Mouse (Mus musculus) c-Kit-positive CD71-positive TER-119-negative erythroid progenitor cells, embryonic 14.5 days (primary cell): ENCODE results near the gene Sept12.

ENCODE experiments used
- DNase-seq: peaks from one replicate; pipeline ENCODE4 v3.0.0-alpha.2; 2013; ENCODE audit warnings: low read depth

Gene Sept12

DNA sequence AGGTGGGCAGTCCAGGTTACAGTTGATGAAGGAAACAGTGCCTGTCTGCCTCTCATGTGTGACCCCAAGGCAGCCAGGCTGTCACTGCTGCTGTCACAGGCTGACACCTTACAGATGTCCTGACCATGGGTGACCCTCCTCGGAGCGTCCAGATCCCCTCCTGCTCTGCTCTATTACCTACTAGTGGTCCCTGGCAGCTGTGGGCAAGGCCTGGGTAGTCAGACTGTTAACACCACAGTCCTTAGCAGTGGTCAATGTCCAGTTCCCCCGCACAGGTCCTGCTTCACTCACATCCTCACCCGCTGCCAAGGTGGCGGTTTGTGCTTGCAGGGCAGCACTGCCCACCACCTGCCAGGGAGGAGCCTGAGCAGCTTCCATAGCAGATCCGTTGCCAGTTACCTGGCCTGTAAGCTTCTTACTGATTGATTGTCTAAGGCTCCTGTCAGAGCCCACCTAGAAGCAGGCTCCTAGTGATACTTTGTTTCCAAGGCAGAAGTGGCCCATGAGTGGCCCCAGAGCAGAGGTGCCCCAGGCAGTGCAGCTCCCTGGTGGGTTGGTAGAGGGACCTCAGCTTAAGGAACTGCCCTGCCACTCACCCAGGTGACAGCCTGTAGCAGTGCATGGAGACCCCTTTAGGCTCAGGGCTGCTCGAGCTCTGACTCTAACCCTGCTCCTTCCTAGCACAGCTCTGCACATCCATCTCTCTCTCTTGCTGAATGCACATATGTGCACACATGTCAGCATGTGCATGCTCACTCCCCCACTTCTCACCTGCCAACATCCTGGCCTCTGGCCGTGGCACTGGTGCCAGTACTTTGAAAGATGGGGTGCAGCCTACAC is 60.1 kb downstream of the Sept12 start:
- no peak for DNase-seq
